Mouse (Mus musculus) regulatory T cell (primary cell): Measurements from ENCODE around the gene C1rl.
"Not testable (repeated sequence)": the region's sequence is repeated elsewhere in the genome, so short reads cannot be mapped to it uniquely, and the experiment has no call there.

Experiments
- in situ Hi-C: fragments of 300-600 bp; cut with MboI, MseI; formaldehyde crosslinking; loops from one replicate; pipeline ENCODE4 v1.15.1; 2025; ENCODE audit warnings: high pct_unique_total_duplicates

Gene C1rl

DNA sequence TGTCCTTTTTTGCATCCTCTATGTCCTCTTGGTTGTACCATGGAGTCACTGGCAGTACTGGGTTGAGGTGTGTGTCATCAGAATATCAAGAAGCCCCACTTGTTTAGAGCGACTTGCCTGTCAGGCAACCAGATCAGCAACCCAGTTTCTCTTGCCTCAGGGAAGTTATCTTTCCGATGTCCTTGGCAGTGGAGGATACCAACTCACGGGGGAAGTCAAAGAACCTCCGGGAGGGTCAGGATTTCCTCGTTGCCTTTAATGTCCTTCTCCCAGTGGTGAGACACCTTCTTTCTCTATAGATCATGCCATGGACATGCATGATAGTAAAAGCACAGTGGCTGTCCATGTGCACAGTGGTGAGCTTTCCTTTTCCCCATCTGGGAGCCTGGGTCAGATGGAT, 9.1 kb downstream of the C1rl start:
- in situ Hi-C loops, result no loop called here

DNA sequence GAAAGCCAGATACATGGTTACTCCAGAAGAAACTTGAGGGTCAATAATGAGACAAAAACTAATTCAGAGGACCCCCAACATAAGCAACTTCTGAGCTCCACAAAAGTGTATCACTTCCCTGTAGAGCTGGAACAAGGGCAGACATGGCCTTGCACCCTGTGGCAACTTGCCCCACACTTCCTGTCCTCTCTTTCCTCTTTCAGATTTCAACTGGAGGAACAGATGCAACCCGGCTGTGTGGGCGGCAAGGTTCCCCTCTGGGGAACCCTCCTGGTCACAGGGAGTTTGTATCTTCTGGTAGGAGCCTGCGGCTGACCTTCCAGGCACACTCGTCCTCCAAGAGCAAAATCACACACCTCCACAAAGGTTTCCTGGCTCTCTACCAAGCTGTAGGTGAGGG, 12.1 kb downstream of the C1rl start:
- in situ Hi-C loops, result no loop called here

GRCm38 (mm10) chr6:124506991-124507390, 14.1 kb downstream of the C1rl start:
- in situ Hi-C loops, result no loop called here

- in situ Hi-C loops, result no loop called here
These were observed 15.4 kb downstream of the C1rl start for GRCm38 (mm10) chr6:124508292-124508691.

GRCm38 (mm10) chr6:124509192-124509591, 16.3 kb downstream of the C1rl start:
- in situ Hi-C loops, result not testable (repeated sequence)

DNA sequence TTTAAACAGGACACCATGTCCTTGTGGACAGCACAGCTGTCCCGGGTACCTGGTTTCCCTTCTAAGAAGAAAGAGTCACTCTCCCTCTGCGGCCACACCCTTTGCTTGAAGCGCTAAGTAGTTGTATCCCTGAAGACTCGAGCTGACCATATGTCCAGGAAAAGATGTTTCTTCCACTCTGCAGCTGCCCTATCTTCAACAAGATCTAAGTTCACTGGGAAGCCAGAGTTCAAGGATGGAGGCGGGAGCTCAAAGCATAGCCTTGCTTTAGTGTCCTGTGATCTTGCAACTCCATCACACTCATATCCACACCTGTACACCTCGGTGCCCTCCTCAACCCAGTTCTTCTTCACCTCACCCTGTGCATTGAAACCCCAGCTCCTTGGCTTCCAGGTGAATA, 19.0 kb downstream of the C1rl start:
- in situ Hi-C loops, result no loop called here

DNA sequence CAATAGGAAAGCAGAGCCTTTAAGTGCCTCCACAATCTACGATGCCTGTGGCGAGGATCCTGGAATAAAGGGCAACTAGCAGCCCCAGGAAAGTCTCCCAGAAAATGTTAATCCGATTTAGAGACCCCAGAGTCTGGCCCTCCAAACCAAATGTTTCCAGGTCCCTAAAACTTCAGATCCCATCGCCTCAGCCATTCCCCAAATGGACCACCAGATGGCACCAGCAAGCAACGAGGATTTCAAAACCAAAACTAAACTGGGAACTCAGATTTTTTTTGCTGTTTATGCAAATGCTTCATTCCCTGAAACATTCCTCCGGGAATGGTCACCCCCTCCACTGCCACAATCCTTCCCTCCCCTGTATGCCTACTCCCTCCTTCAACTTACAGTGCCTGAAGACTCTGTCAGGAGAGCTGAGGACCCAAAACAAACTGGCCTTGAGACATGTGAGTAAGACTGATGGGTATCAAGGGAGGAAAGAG, 19.5 kb downstream of the C1rl start, which contains the start of gene C1ra:
C1ra (plus strand) TSS at position 51 of the 482 bp plus-strand sequence.
- in situ Hi-C loops, result no loop called here

- in situ Hi-C loops, result loop anchor here (5.0 kb wide), 1 partner anchor 55 kb away; the partner anchor contains the start of gene C1rb
These were observed 24.8 kb downstream of the C1rl start for GRCm38 (mm10) chr6:124517733-124518132.

GRCm38 (mm10) chr6:124522082-124522481, 29.2 kb downstream of the C1rl start:
- in situ Hi-C loops, result not testable (repeated sequence)

GRCm38 (mm10) chr6:124527881-124528280, 35.0 kb downstream of the C1rl start:
- in situ Hi-C loops, result no loop called here

DNA sequence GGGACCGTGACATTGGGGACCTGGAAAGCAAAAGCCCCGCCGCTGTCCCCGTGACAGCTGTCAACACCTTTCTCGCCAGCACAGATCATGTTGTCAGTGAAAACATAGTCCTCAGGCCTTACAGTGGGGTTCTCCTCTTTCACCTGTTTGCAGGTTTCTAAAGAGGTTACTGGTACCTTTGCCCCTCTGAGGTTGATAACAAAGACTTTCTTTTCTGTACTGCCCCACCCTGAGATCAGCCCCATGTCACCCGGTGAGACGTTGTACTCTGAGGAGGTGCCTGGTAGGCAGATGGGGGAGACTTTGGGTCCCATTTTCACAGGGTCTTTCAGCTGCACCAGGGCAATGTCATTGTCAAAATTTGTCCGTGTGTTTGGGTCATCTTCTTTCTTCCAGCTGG, 38.2 kb downstream of the C1rl start:
- in situ Hi-C loops, result loop anchor here (5.0 kb wide), 1 partner anchor 96 kb away; no protein-coding TSS in a partner anchor

DNA sequence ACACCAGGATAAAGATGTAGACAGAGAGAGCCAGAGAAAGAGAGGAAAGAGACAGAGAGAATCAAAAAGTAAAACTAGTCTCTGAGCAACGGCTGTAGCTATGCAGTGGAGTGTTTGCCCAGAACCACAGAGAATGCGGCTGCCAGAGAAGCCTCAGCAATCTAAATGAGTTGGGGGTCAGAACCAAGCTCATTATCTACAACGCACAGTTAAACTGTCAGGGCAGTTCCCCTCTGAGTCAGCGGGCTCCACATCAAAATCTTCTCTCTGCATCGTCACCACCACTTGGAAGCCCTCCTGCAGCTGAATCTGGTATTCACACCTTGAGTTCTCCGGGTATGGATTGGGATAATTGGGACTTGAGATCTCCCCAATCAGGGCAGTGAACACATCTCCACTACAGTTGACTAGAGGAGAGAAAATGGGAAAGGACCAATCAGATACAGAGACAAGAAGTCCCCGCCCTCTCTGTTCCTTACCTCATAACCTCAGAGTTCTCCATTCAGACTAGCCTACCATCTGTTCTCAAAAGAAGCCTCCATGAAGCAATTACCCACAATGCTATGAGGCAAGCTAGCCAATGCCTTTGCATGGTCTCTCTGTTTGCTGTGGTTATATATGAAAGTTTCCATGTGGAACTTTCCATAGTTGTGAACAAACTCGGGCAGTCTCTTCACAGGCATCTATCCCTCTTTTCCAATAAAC, 43.4 kb downstream of the C1rl start:
- in situ Hi-C loops, result not testable (repeated sequence)

DNA sequence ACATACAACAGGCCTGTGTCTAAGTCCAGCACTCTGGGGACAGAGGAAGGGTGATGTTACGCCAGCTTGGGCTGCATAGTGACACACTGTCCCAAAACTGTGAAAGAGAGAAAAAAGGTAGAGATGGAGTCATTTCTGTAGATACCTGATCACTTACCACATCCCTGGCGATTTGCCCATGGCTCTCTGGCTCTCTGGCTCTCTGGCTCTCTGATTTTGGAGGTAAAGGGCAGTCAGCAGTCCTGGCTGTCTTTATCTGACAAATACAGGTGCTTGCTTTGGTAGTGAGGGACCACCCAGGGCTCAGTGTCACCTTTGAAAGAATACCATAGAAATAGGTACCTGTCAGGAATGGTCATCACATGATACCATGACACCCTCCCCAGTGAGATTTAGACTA, 48.3 kb downstream of the C1rl start:
- in situ Hi-C loops, result not testable (repeated sequence)

- in situ Hi-C loops, result not testable (repeated sequence)
These were observed 49.4 kb downstream of the C1rl start, which contains the start of gene C1s1 for GRCm38 (mm10) chr6:124542284-124542683. C1s1 (minus strand) TSS chr6:124542359.

- in situ Hi-C loops, result no loop called here
These were observed 51.6 kb downstream of the C1rl start for GRCm38 (mm10) chr6:124544466-124544865.

DNA sequence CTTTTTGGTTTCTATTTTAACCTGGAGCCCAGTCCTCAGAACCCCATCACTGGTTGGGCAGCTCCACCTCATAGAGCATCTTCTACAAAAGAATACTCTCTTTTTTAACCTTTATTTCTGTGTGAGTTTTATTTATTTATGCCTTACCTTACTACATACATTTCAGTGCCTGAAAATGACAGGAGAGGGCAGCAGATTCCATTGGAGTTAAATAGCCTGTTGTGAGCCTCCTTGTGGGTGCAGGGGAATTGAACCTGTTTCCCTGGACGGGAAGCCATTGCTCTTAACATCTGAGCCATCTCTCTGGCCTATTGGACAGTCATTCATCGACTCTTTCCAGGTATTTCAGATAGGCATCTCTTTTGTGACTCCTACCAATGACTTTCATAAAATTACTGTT, 52.5 kb downstream of the C1rl start:
- in situ Hi-C loops, result no loop called here

- in situ Hi-C loops, result not testable (repeated sequence)
These were observed 55.1 kb downstream of the C1rl start for GRCm38 (mm10) chr6:124547979-124548378.

DNA sequence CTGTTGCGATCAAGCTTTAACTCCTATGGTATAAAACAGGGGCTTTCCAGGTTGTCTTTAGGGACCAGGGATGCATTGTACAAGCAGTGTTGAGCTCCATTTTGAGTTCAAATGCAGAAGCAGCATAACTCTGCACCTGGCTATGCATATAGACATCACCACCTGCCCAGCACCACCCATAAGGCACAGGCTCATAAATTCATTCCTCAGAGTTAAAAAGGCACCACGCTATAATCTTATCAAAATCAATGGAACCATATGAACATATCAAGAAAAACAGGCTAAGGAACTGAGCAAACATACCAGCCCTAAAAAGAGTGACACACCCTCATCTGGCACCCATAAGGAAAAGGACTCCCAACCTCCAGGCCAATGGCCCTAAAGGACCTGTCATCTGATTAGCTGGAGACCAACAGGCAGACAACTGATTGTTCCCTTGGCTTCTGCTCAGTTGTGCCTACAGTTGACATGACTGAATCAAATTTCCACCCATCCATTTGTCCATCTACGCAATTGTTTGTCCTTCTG, 56.2 kb downstream of the C1rl start:
- in situ Hi-C loops, result no loop called here

- in situ Hi-C loops, result no loop called here
These were observed 59.9 kb downstream of the C1rl start for GRCm38 (mm10) chr6:124552766-124553165.

- in situ Hi-C loops, result loop anchor here (5.0 kb wide), 1 partner anchor 71 kb away; no protein-coding TSS in a partner anchor
These were observed 63.0 kb downstream of the C1rl start for GRCm38 (mm10) chr6:124555956-124556355.
